Mouse (Mus musculus) brain, embryonic 18.5 days (tissue): Measurements from ENCODE around the gene Ankub1.

Experiments
- DNase-seq: peaks from one replicate; pipeline ENCODE4 v3.0.0-alpha.2; 2012; ENCODE audit warnings: low read depth, low spot score

Gene Ankub1

GRCm38 (mm10) chr3:57692719-57693118, at the start of gene Ankub1:
Ankub1 (minus strand) TSS chr3:57692799.
- no peak for DNase-seq

- no peak for DNase-seq
Observed at GRCm38 (mm10) chr3:57739830-57740229, 47.2 kb upstream of the Ankub1 start.

- DNase-seq, result no peak
Observed at GRCm38 (mm10) chr3:57736419-57737095, 44.0 kb upstream of the Ankub1 start.

GRCm38 (mm10) chr3:57735511-57736370, 43.1 kb upstream of the Ankub1 start, which contains the start of gene Rnf13:
Rnf13 (plus strand) TSS chr3:57736062.
- peak; percentile 90 for DNase-seq

- DNase-seq, result no peak
Observed at GRCm38 (mm10) chr3:57732206-57732915, 39.8 kb upstream of the Ankub1 start.

- DNase-seq, result no peak
Observed at GRCm38 (mm10) chr3:57714151-57714550, 21.6 kb upstream of the Ankub1 start.

GRCm38 (mm10) chr3:57696779-57697178, 4.2 kb upstream of the Ankub1 start:
- DNase-seq, result no peak

GRCm38 (mm10) chr3:57696249-57696648, 3.6 kb upstream of the Ankub1 start:
- no peak for DNase-seq

GRCm38 (mm10) chr3:57691772-57692171, 827 bp downstream of the Ankub1 start:
- DNase-seq, result no peak

- no peak for DNase-seq
Observed at GRCm38 (mm10) chr3:57677786-57678185, 14.8 kb downstream of the Ankub1 start.

GRCm38 (mm10) chr3:57674075-57674474, 18.5 kb downstream of the Ankub1 start:
- no peak for DNase-seq

GRCm38 (mm10) chr3:57673586-57673985, 19.0 kb downstream of the Ankub1 start:
- no peak for DNase-seq

- peak; percentile 77 for DNase-seq
Observed at GRCm38 (mm10) chr3:57667054-57667723, 25.4 kb downstream of the Ankub1 start.

GRCm38 (mm10) chr3:57665880-57666279, 26.7 kb downstream of the Ankub1 start:
- DNase-seq, result no peak

GRCm38 (mm10) chr3:57664682-57665081, 27.9 kb downstream of the Ankub1 start:
- DNase-seq, result no peak

- peak; percentile 14 for DNase-seq
Observed at GRCm38 (mm10) chr3:57663731-57664130, 28.9 kb downstream of the Ankub1 start.

GRCm38 (mm10) chr3:57658608-57659007, 34.0 kb downstream of the Ankub1 start:
- DNase-seq, result no peak

- no peak for DNase-seq
Observed at GRCm38 (mm10) chr3:57653646-57654045, 39.0 kb downstream of the Ankub1 start.

- DNase-seq, result no peak
Observed at GRCm38 (mm10) chr3:57652485-57652884, 40.1 kb downstream of the Ankub1 start.

GRCm38 (mm10) chr3:57651865-57652259, 40.7 kb downstream of the Ankub1 start:
- DNase-seq, result no peak

- DNase-seq, result peak; percentile 67
Observed at GRCm38 (mm10) chr3:57651231-57651864, 41.3 kb downstream of the Ankub1 start, which contains the start of gene Commd2. Commd2 (minus strand) TSS chr3:57651715.
